ENCODE assay signal across 8 mouse cellular contexts in genomic region chr7:89499516-89500307, GRCm38 (mm10). TPM values are rescaled to one million over a fixed set of nuclear protein-coding genes. Genes with fewer than 3 reads are reported as not detected.
A peak's percentile ranks its signal among the peaks of the same experiment; 100 is the strongest.
DNase-seq lines count a peak whose midpoint lies in the region; TF ChIP-seq lines count a peak whose summit lies in the region.

No protein-coding gene starts in this region.

- no peak overlapping the region for H3K27ac ChIP-seq in midbrain, embryonic 10.5 days (replicated peaks)
- no peak overlapping the region for H3K27ac ChIP-seq in small intestine, adult 2 months (ENCODE audit: insufficient read depth, low read depth, low read length)

- intact Hi-C loops in left cerebral cortex, postnatal 4 days (cut with DNase I) = loop anchor here (10.0 kb wide), 1 partner anchor 345 kb away; no protein-coding TSS in a partner anchor

- 41% methylated on average over 17 of the region's 17 CpGs for WGBS in midbrain, embryonic 10.5 days
- WGBS in small intestine, adult 2 months = 15% methylated on average over 17 of the region's 17 CpGs

- peak; percentile 35 for DNase-seq in thymus, postnatal 0 days (ENCODE audit: low spot score)
- DNase-seq in thymus, adult 18-20 months = no peak
- peak; percentile 91 for DNase-seq in embryo, embryonic 11 days
- peak; percentile 96 for DNase-seq in heart, adult 11 months
- DNase-seq in kidney, adult 11 months = peak; percentile 34
- DNase-seq in left cerebral cortex, postnatal 4 days = peak; percentile 70
- peak; percentile 57 for DNase-seq in midbrain, embryonic 10.5 days (ENCODE audit: low spot score)

- TF ChIP-seq CTCF in small intestine, adult 2 months (IDR thresholded peaks at IDR 0.05; ENCODE audit: extremely low read depth, insufficient read length, insufficient replicate concordance, low read depth, low read length) = peak; percentile 79; the same call in 1 of the 2 replicates

- H3K4me1 ChIP-seq in midbrain, embryonic 10.5 days = peaks cover 12% of the 10 kb centered on the region
- no peaks in the 10 kb centered on the region for H3K4me1 ChIP-seq in small intestine, adult 2 months (ENCODE audit: control insufficient read depth, insufficient read depth, insufficient read length, low read length)

- H3K36me3 ChIP-seq in midbrain, embryonic 10.5 days = no peaks in the 10 kb centered on the region
- H3K36me3 ChIP-seq in small intestine, adult 2 months (ENCODE audit: control insufficient read depth, insufficient read depth, low read length) = no peaks in the 10 kb centered on the region

- H3K9me3 ChIP-seq in midbrain, embryonic 10.5 days (replicated peaks) = no peaks in the 10 kb centered on the region

- no peak for TF ChIP-seq POLR2A in small intestine, adult 2 months (IDR thresholded peaks at IDR 0.05; ENCODE audit: low read depth, low read length)

- H3K4me3 ChIP-seq in midbrain, embryonic 10.5 days = peak overlapping the region; percentile 20; the same call in 1 of the 2 replicates
- no peak overlapping the region for H3K4me3 ChIP-seq in small intestine, adult 2 months (ENCODE audit: low read depth, low read length)

- H3K27me3 ChIP-seq in midbrain, embryonic 10.5 days (ENCODE audit: low read depth, poor library complexity, severe bottlenecking) = no peaks in the 10 kb centered on the region
- H3K27me3 ChIP-seq in small intestine, adult 2 months (ENCODE audit: control insufficient read depth, insufficient read depth, low read length) = no peaks in the 10 kb centered on the region

RNA-seq across cellular contexts. Expression of gene Prss23, which starts 27.3 kb away (rescaled TPM):
- polyA plus RNA-seq in thymus, postnatal 0 days (2015; fragmentation: Nextera tagmentation; extraction: Ambion mirVana) = 6.4 and 7.2 TPM in 2 replicates
- total RNA-seq in left cerebral cortex, postnatal 4 days (2021) = 1 to 10 TPM; 4.0 to 5.1 TPM
- polyA plus RNA-seq in midbrain, embryonic 10.5 days (2016; fragmentation: Nextera tagmentation; extraction: Ambion mirVana) = 24.1 and 26.4 TPM in 2 replicates
- polyA plus RNA-seq in small intestine, adult 2 months (2012; rRNA removed) = 28.5 and 74.2 TPM in 2 replicates

Comparison
In these comparisons a context has a peak if more than half of its experiments do, and no peak if none do; other contexts are left out.
1. DNase-seq: peak in thymus, postnatal 0 days (single experiment), embryo, embryonic 11 days (single experiment), heart, adult 11 months (single experiment), kidney, adult 11 months (single experiment), left cerebral cortex, postnatal 4 days (single experiment) and midbrain, embryonic 10.5 days (single experiment); none in thymus, adult 18-20 months (0 of 2).